Mouse (Mus musculus): ENCODE results near the gene Enpp4. TPM values are rescaled to one million over a fixed set of nuclear protein-coding genes. Genes with fewer than 3 reads are reported as not detected.
A peak's percentile ranks its signal among the peaks of the same experiment; 100 is the strongest.

Enpp4 gene
- 5.6 and 6.2 TPM in 2 replicates for polyA plus RNA-seq (2015; fragmentation: Nextera tagmentation; extraction: Ambion mirVana)

GRCm38 (mm10) chr17:44105287-44106138 is at the start of gene Enpp4:
Gene Enpp4 (minus strand): TSS chr17:44105809.
- Histone ChIP-seq H3K36me3 (no peaks in the 10 kb centered on the region), H3K9me3 (no peaks in the 10 kb centered on the region), H3K27me3 (no peaks in the 10 kb centered on the region), H3K4me2 (replicated peaks) (peak within 1 kb of the TSS; percentile 93), H3K27ac (replicated peaks) (peak within 1 kb of the TSS; percentile 46), H3K4me3 (peak within 1 kb of the TSS; percentile 57), H3K9ac (replicated peaks) (peak within 1 kb of the TSS; percentile 72), H3K4me1 (peaks cover 13% of the 10 kb centered on the region)
- peak; percentile 100 for ATAC-seq (replicated peaks)
- WGBS: under 1% methylated on average over 75 of the region's 76 CpGs

DNA sequence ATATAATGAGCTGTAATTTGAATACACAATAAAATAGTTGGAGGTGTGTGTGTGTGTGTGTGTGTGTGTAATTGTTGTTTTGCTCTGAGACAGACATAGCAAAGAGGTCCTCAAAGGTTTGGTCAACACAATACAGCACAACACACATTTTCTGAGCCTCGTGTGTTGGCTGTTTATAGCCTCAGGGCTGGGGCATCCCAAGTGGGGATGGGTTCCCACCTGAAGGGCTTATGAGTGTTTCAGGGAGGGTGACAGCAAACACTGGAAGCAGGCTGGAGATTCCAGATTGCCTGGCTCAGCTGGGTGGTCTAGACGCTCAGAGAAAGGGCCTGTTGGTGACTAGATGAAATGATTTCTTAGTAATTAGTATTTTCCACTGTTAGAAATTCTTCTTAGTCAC is 49.6 kb upstream of the Enpp4 start:
- WGBS: 66% methylated on average over 2 of the region's 2 CpGs
- H3K4me2 ChIP-seq (replicated peaks): no peak overlapping the region
- H3K4me3 ChIP-seq: no peak overlapping the region
- no peaks in the 10 kb centered on the region for H3K4me1 ChIP-seq
- H3K27me3 ChIP-seq: no peaks in the 10 kb centered on the region
- H3K36me3 ChIP-seq: no peaks in the 10 kb centered on the region
- ATAC-seq (replicated peaks): no peak
- no peak overlapping the region for H3K27ac ChIP-seq (replicated peaks)
- no peak overlapping the region for H3K9ac ChIP-seq (replicated peaks)
- H3K9me3 ChIP-seq: no peaks in the 10 kb centered on the region

- ATAC-seq (replicated peaks): no peak
- Histone ChIP-seq H3K4me1 (no peaks in the 10 kb centered on the region), H3K27ac (replicated peaks) (no peak overlapping the region), H3K36me3 (no peaks in the 10 kb centered on the region), H3K4me2 (replicated peaks) (no peak overlapping the region), H3K9ac (replicated peaks) (no peak overlapping the region), H3K9me3 (no peaks in the 10 kb centered on the region), H3K4me3 (no peak overlapping the region), H3K27me3 (no peaks in the 10 kb centered on the region)
- 48% methylated on average over 5 of the region's 5 CpGs for WGBS
Measured at GRCm38 (mm10) chr17:44153871-44154270, 48.3 kb upstream of the Enpp4 start.

GRCm38 (mm10) chr17:44151889-44152288 is 46.3 kb upstream of the Enpp4 start:
- Histone ChIP-seq H3K9me3 (no peaks in the 10 kb centered on the region), H3K36me3 (no peaks in the 10 kb centered on the region), H3K27me3 (no peaks in the 10 kb centered on the region), H3K9ac (replicated peaks) (no peak overlapping the region), H3K4me2 (replicated peaks) (no peak overlapping the region), H3K4me1 (no peaks in the 10 kb centered on the region), H3K27ac (replicated peaks) (no peak overlapping the region), H3K4me3 (no peak overlapping the region)
- WGBS: 84% methylated on average over 8 of the region's 8 CpGs
- ATAC-seq (replicated peaks): no peak

DNA sequence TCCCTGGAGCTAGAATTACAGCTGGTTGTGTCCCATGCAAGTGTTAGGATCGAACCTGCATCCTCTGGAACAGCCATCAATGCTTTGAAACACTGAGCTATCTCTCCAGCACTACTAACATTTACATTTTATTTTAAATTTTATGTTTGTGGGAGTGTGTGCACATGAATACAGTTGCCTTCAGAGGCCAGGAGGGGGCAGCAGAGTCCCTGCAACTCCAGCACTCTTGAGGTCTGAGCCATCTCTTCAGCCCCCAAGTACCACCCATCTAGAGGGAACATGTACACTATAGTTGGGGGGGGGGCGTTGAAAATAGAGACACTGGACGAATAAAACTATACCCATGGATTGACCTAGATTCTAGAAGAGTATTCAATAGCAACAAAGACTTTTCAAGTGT is 45.5 kb upstream of the Enpp4 start:
- 74% methylated on average over 3 of the region's 3 CpGs for WGBS
- no peaks in the 10 kb centered on the region for H3K4me1 ChIP-seq

GRCm38 (mm10) chr17:44148109-44148846 is 42.7 kb upstream of the Enpp4 start:
- Histone ChIP-seq H3K36me3 (no peaks in the 10 kb centered on the region), H3K4me3 (no peak overlapping the region), H3K4me1 (no peaks in the 10 kb centered on the region), H3K27ac (replicated peaks) (no peak overlapping the region), H3K9ac (replicated peaks) (no peak overlapping the region), H3K27me3 (no peaks in the 10 kb centered on the region), H3K9me3 (no peaks in the 10 kb centered on the region), H3K4me2 (replicated peaks) (no peak overlapping the region)
- no peak for ATAC-seq (replicated peaks)
- 95% methylated on average over 5 of the region's 5 CpGs for WGBS

More for the DNA sequence above, 45.5 kb upstream of the Enpp4 start:
- H3K27me3 ChIP-seq: no peaks in the 10 kb centered on the region
- no peak overlapping the region for H3K27ac ChIP-seq (replicated peaks)
- H3K4me2 ChIP-seq (replicated peaks): no peak overlapping the region
- H3K4me3 ChIP-seq: no peak overlapping the region
- no peaks in the 10 kb centered on the region for H3K9me3 ChIP-seq
- no peak for ATAC-seq (replicated peaks)
- H3K9ac ChIP-seq (replicated peaks): no peak overlapping the region
- H3K36me3 ChIP-seq: no peaks in the 10 kb centered on the region

GRCm38 (mm10) chr17:44145806-44146205 is 40.2 kb upstream of the Enpp4 start:
- Histone ChIP-seq H3K4me2 (replicated peaks) (no peak overlapping the region), H3K4me1 (no peaks in the 10 kb centered on the region), H3K27me3 (no peaks in the 10 kb centered on the region), H3K9ac (replicated peaks) (no peak overlapping the region), H3K36me3 (no peaks in the 10 kb centered on the region), H3K4me3 (no peak overlapping the region), H3K27ac (replicated peaks) (no peak overlapping the region), H3K9me3 (no peaks in the 10 kb centered on the region)
- WGBS: 82% methylated on average over 1 of the region's 1 CpGs
- ATAC-seq (replicated peaks): no peak

GRCm38 (mm10) chr17:44136863-44137640 is 31.4 kb upstream of the Enpp4 start:
- no peak for ATAC-seq (replicated peaks)

GRCm38 (mm10) chr17:44136018-44136417 is 30.4 kb upstream of the Enpp4 start:
- H3K27ac ChIP-seq (replicated peaks): no peak overlapping the region
- no peak overlapping the region for H3K4me3 ChIP-seq
- H3K27me3 ChIP-seq: no peaks in the 10 kb centered on the region
- no peaks in the 10 kb centered on the region for H3K4me1 ChIP-seq
- no peak overlapping the region for H3K4me2 ChIP-seq (replicated peaks)
- no peaks in the 10 kb centered on the region for H3K9me3 ChIP-seq
- 84% methylated on average over 8 of the region's 8 CpGs for WGBS
- H3K9ac ChIP-seq (replicated peaks): no peak overlapping the region
- H3K36me3 ChIP-seq: no peaks in the 10 kb centered on the region
- ATAC-seq (replicated peaks): no peak

More at GRCm38 (mm10) chr17:44136863-44137640, 31.4 kb upstream of the Enpp4 start:
- Histone ChIP-seq H3K36me3 (no peaks in the 10 kb centered on the region), H3K4me2 (replicated peaks) (no peak overlapping the region), H3K4me3 (no peak overlapping the region), H3K4me1 (no peaks in the 10 kb centered on the region), H3K9ac (replicated peaks) (no peak overlapping the region), H3K27ac (replicated peaks) (no peak overlapping the region), H3K27me3 (no peaks in the 10 kb centered on the region), H3K9me3 (no peaks in the 10 kb centered on the region)
- WGBS: 82% methylated on average over 10 of the region's 10 CpGs

- no peaks in the 10 kb centered on the region for H3K27me3 ChIP-seq
- no peak overlapping the region for H3K27ac ChIP-seq (replicated peaks)
- no peak overlapping the region for H3K4me3 ChIP-seq
- no peaks in the 10 kb centered on the region for H3K9me3 ChIP-seq
- no peak overlapping the region for H3K9ac ChIP-seq (replicated peaks)
- no peak for ATAC-seq (replicated peaks)
- WGBS: 66% methylated on average over 9 of the region's 9 CpGs
- H3K4me2 ChIP-seq (replicated peaks): no peak overlapping the region
- H3K36me3 ChIP-seq: no peaks in the 10 kb centered on the region
- H3K4me1 ChIP-seq: no peaks in the 10 kb centered on the region
Measured at GRCm38 (mm10) chr17:44134545-44134944, 28.9 kb upstream of the Enpp4 start.

- no peak for ATAC-seq (replicated peaks)
- 80% methylated on average over 6 of the region's 6 CpGs for WGBS
- H3K9ac ChIP-seq (replicated peaks): no peak overlapping the region
Measured at GRCm38 (mm10) chr17:44134106-44134505, 28.5 kb upstream of the Enpp4 start.

DNA sequence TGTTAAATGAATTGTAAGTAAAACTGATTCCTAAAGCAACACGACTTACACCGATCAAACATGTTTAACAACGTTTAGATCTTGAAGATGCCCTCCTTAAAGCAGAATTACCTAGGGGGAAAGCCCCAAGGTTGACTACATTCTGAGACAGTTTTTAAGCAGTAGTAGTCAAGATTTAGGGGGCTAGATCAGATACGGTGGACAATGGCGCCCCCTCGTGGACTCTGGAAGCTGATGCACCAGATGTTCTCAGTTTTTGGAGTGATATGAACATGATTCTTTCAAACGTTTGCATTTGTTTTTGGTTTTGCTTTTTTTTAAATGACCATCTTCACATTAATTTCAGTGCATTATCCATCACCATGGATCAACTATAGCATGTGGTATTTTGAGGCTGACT is 24.8 kb upstream of the Enpp4 start:
- Histone ChIP-seq H3K9me3 (no peaks in the 10 kb centered on the region), H3K4me3 (no peak overlapping the region), H3K4me1 (no peaks in the 10 kb centered on the region), H3K9ac (replicated peaks) (no peak overlapping the region), H3K27ac (replicated peaks) (no peak overlapping the region), H3K36me3 (no peaks in the 10 kb centered on the region), H3K4me2 (replicated peaks) (no peak overlapping the region), H3K27me3 (no peaks in the 10 kb centered on the region)
- 14% methylated on average over 7 of the region's 7 CpGs for WGBS
- ATAC-seq (replicated peaks): peak; percentile 43; the same call in 1 of the 2 replicates

More at GRCm38 (mm10) chr17:44134106-44134505, 28.5 kb upstream of the Enpp4 start:
- H3K27ac ChIP-seq (replicated peaks): no peak overlapping the region
- no peaks in the 10 kb centered on the region for H3K9me3 ChIP-seq
- H3K4me3 ChIP-seq: no peak overlapping the region
- H3K4me1 ChIP-seq: no peaks in the 10 kb centered on the region
- no peak overlapping the region for H3K4me2 ChIP-seq (replicated peaks)
- H3K27me3 ChIP-seq: no peaks in the 10 kb centered on the region
- no peaks in the 10 kb centered on the region for H3K36me3 ChIP-seq
